Mouse (Mus musculus) adipocyte (in vitro differentiated cells): ENCODE measurements around the gene Clk1.

Source experiments
- DNase-seq: peaks from one replicate; pipeline ENCODE4 v3.0.0-alpha.2; 2016; ENCODE audit warnings: low spot score

Clk1 gene

DNA sequence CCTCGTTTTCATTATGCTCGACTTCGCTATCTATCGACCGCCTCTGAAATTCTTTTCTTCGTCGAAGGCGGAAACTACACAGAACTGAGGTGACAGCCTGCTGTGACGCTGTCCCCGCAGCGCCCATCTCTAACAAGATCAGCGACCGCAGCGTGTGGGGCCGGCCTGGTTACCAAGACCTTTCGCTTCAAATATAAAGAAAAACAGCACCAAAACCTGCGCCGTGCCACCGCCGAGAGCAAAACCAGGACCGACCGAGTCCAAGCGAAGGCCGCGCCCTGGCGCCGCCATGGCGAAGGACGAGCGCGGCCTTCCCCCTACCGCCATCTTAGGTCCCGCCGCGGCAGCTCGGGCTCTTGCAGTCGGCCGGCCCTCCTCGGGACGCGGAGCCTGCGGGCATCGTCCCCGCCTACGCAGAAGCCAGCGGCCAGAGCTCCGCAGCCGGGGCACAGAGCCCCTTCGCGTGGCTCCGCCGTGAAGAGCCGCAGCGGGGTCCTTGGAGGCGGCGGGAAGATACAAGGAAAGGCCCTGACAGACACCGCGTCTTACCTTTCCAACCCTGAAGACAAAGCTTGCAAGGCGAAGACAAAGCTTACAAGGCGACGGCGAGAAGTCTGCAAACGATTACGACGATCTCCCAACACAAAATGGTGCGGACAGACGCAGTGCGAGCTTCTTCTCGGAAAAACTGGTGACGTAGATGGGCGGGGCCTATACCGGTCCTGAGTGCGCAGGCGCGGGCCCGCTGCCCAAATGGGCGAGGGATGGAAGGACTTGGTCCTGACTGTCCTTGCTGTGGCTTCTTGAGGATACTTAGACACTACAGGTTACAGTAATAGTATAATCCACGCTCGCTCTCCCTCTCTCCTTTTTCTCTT is at the start of gene Clk1:
Gene Clk1, minus strand, starts transcription at position 696 of the 878 bp plus-strand sequence.
- DNase-seq, result peak; percentile 97

GRCm38 (mm10) chr1:58465561-58465960 is 41.7 kb upstream of the Clk1 start:
- DNase-seq, result no peak

- DNase-seq, result no peak
These were observed 41.2 kb upstream of the Clk1 start for GRCm38 (mm10) chr1:58465042-58465441.

- no peak for DNase-seq
These were observed 40.1 kb upstream of the Clk1 start for GRCm38 (mm10) chr1:58463935-58464334.

GRCm38 (mm10) chr1:58460566-58460965 is 36.7 kb upstream of the Clk1 start:
- DNase-seq, result no peak

DNA sequence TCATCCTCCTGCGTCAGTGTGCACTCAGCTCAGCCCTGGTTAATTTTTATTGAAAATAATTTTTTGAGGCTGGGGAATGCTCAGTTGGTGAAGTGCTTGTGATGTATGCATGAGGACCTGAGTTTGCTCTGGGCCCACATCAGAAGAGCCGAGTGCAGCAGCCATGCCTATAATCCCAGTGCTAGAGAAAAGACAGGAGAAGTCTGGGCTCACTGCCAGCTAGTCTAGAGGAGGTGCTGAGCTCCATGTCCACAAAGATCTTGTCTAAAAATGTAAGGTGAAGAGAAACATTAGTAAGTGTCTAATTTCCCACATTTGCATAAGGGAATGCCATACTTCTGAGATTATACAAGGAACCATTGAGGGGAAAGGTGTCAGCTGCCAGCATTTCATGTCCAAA is 35.0 kb upstream of the Clk1 start:
- peak; percentile 25 for DNase-seq

GRCm38 (mm10) chr1:58458175-58458574 is 34.3 kb upstream of the Clk1 start:
- DNase-seq, result no peak

GRCm38 (mm10) chr1:58454316-58454715 is 30.4 kb upstream of the Clk1 start:
- DNase-seq, result no peak

DNA sequence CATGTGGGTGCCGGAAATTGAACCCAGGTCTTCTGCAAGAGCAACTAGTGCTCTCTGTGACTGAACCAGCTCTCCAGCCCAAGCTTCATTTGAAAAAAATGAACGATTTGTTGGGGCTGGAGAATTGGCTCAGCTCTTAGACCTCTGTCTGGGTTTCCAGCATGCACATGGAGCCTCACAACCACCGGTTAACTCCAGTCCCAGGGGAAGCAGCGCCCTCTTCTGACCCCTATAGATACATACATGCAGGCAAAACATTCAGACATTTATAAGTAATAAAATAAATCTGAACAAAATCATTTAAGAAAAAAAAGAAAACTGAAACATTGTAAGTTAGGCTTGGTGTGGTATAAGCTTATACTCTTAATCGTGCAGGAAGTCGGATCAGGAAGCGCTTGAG is 24.5 kb upstream of the Clk1 start:
- DNase-seq, result no peak

GRCm38 (mm10) chr1:58447766-58448165 is 23.9 kb upstream of the Clk1 start:
- no peak for DNase-seq

GRCm38 (mm10) chr1:58445861-58446260 is 22.0 kb upstream of the Clk1 start:
- DNase-seq, result no peak

DNA sequence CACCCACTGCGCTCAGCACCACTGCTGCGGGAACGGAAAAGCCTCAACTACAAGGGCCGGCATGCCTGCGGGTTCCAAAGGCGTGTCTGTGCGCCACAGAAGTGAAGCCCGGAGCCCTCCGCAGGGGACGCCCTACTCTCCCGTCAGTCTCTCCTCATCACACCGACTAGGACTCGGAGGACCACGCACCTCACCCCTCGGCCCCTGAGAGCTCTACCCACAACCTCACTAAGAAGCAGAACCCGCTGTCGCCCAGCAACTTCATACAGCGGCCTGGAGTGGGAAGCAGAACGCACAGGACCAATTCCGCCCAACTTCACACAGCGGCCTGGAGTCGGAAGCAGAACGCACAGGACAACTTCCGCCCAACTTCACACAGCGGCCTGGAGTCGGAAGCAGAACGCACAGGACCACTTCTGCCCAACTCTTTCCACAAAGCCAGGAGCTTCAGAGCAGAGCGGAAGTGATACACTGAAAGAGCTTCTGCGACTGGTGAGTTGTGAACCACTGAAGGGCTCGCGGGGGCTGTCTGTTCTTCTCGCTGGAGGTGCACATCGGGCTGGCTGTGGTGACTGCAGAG is 21.4 kb upstream of the Clk1 start, which contains the start of the genes Nif3l1 and Ppil3:
Gene Nif3l1, plus strand, starts transcription at position 9 of the 580 bp plus-strand sequence.
Gene Ppil3, minus strand, starts transcription at position 344 of the 580 bp plus-strand sequence.
- DNase-seq, result peak; percentile 94

DNA sequence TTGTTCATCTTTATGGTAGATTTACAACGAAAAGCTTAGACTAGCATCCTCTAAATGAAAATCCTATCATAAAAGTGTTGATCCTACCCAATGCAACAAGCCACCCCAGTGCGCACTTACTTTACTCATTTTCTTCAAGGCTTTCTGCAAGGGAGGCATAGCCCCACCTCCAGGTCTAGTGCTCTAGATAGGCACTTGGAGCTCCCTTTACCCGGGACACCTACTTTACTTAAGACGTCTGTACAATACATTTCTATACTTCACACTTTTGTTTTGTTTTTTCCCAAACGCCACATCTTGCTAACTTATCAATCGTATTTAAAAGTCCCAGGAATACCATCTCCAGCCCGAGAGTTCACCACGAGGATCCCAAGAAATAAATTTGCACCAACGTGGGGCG is 20.8 kb upstream of the Clk1 start:
- no peak for DNase-seq

GRCm38 (mm10) chr1:58424551-58424950 is 685 bp upstream of the Clk1 start:
- no peak for DNase-seq

DNA sequence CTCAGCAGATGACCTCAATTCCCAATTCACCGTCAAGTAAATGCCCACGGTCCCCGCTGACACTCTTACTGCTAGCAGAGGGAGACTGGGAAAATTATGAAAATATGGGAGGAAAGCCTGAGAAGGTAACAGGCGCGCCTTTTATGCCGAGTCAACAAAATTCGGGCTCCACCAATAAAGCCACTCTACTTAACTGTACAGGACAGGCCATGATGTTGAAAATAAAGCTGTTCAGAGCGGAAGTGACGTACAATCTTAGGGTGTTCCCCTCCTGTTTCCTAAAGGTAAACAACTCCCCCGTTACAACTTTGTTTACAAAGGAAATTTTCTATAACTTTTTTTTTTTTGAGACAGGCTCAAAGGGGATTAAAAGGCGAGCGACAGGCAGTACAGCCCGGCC is 987 bp downstream of the Clk1 start:
- peak; percentile 82 for DNase-seq

DNA sequence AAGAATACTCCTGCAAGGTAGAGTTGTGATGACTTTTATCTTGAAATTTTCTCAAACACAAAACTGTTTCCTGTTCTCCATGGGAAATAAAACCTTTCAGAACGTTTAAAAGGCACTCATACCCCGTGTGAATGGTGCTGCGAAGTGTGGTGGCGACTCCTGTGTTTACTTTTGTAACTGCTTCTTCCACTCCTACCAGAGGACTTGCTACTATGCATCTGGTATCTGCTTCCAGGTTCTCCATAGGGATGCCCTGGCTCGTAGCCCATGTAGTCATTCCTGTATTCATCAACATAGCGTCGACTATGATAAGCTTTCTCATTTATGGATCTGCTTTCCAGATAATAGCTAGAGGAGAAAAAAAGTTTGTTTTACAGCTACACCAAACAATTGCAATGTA is 2.9 kb downstream of the Clk1 start:
- no peak for DNase-seq

- no peak for DNase-seq
These were observed 3.8 kb downstream of the Clk1 start for GRCm38 (mm10) chr1:58420032-58420431.

GRCm38 (mm10) chr1:58416048-58416447 is 7.8 kb downstream of the Clk1 start:
- no peak for DNase-seq

GRCm38 (mm10) chr1:58415442-58415841 is 8.4 kb downstream of the Clk1 start:
- DNase-seq, result no peak

- no peak for DNase-seq
These were observed 13.1 kb downstream of the Clk1 start for GRCm38 (mm10) chr1:58410776-58411175.

- DNase-seq, result no peak
These were observed 13.7 kb downstream of the Clk1 start for GRCm38 (mm10) chr1:58410198-58410588.

DNA sequence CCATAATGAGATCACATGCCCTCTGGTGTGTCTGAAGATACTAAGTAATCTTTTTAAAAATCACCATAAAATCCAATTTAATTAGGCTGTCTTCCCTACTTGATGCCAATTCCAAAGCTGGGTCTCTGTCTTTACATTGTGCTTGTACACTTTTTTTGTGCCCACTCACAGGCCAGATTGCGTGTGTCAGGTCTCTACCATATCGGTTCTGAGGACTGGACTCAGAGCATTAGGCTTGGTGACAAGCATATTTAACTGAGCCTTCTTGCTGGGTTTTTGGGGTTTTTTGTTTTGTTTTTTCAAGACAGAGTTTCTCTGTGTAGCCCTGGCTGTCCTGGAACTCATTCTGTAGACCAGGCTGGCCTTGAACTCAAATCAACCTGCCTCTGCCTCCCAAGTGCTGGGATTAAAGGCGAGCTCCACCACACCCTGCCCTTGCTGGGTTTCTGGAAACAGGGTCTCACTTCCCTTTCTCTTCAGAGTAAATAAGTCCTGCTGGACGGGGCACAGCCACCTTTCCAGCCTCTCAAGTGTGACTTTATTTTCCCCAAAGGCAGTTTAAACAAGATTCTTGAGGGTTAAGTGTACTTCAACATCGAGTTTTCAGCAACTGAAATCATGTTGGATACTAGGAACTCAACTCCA is 14.2 kb downstream of the Clk1 start:
- DNase-seq, result no peak

DNA sequence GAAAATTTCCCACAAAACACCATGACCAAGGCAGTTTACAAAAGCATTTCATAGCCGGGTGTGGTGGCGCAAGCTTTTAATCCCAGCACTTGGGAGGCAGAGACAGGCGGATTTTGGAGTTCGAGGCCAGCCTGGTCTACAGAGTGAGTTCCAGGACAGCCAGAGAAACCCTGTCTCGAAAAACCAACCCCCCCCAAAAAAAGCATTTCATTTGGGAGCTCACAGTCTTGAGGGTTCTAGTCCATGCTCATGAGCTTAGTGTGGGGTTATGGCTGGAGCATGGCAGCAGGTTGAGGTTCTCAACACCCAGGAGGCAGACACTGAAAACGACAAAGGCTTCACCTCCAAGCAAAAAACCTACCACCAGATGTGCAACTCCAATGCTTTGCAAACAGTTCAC is 15.7 kb downstream of the Clk1 start:
- DNase-seq, result no peak
